Mouse (Mus musculus) adrenal gland, adult (tissue): ENCODE results near the gene Pum2.

ENCODE experiments used
- DNase-seq, 2 experiments: peaks; one replicate each; pipeline ENCODE4 v3.0.0; 2022 to 2023; ENCODE audit warnings: low spot score in 1 of 2; ENCODE audit not compliant: inconsistent age in 2 of 2

Gene Pum2

GRCm38 (mm10) chr12:8786984-8787730 lies 113.2 kb downstream of the Pum2 start:
- no peak for DNase-seq

GRCm38 (mm10) chr12:8788469-8788868 lies 114.5 kb downstream of the Pum2 start:
- no peak for DNase-seq

- no peak for DNase-seq
Observed at GRCm38 (mm10) chr12:8790615-8791014, 116.7 kb downstream of the Pum2 start.

- no peak for DNase-seq
Observed at GRCm38 (mm10) chr12:8793410-8794051, 119.6 kb downstream of the Pum2 start.

- no peak for DNase-seq
Observed at GRCm38 (mm10) chr12:8797936-8798335, 124.0 kb downstream of the Pum2 start.

GRCm38 (mm10) chr12:8798486-8799020 lies 124.6 kb downstream of the Pum2 start:
- no peak for DNase-seq
